Mouse (Mus musculus) CH12.LX (cell line): ENCODE results near the gene Sept4.

ENCODE experiments used
- BHLHE40 ChIP-seq: IDR thresholded peaks from 2 replicates; pipeline ENCODE4 v1.6.1; 2011; ENCODE audit warnings: mild to moderate bottlenecking, low read depth, low read length, improper control_type of control experiment
- CHD2 ChIP-seq: IDR thresholded peaks from 2 replicates; pipeline ENCODE4 v1.6.1; 2011; ENCODE audit warnings: low read length, improper control_type of control experiment
- CTCF ChIP-seq, 2 experiments: IDR thresholded peaks in 1 of 2; conservative IDR thresholded peaks in 1 of 2; 2 replicates each; pipeline ENCODE4 v1.5.1; 2011 to 2012; ENCODE audit warnings: low read depth in 2 of 2, low read length in 2 of 2, improper control_type of control experiment in 1 of 2, inconsistent platforms in 1 of 2, mild to moderate bottlenecking in 1 of 2, moderate library complexity in 1 of 2
- GABPA ChIP-seq: IDR thresholded peaks from 2 replicates; pipeline ENCODE4 v1.6.1; 2012; ENCODE audit warnings: low read depth, low read length, improper control_type of control experiment, inconsistent platforms; ENCODE audit not compliant: insufficient replicate concordance
- NELFE ChIP-seq: IDR thresholded peaks from 2 replicates; pipeline ENCODE4 v1.6.1; 2011; ENCODE audit warnings: low read depth, low read length, improper control_type of control experiment
- NRF1 ChIP-seq: IDR thresholded peaks from 2 replicates; pipeline ENCODE4 v1.6.1; 2014; ENCODE audit warnings: low read depth, mild to moderate bottlenecking, inconsistent platforms, low read length, improper control_type of control experiment, moderate library complexity
- RAD21 ChIP-seq: IDR thresholded peaks from 2 replicates; pipeline ENCODE4 v1.6.1; 2011; ENCODE audit warnings: low read depth, mild to moderate bottlenecking, low read length, improper control_type of control experiment, moderate library complexity
- ZMIZ1 ChIP-seq: IDR thresholded peaks from 2 replicates; pipeline ENCODE4 v1.6.1; 2012; ENCODE audit warnings: low read depth, mild to moderate bottlenecking, inconsistent platforms, low read length, improper control_type of control experiment

GRCm38 (mm10) chr11:87611547-87611946 is 42.8 kb downstream of the Sept4 start:
- TF ChIP-seq NRF1 (no peak), CTCF (conservative IDR thresholded peaks at IDR 0.05 in 1 of 2, IDR thresholded peaks at IDR 0.05 in 1 of 2; ENCODE audit: low read depth in 2 of 2, low read length in 2 of 2) (no peak), ZMIZ1 (no peak), CHD2 (no peak), GABPA (no peak), RAD21 (no peak), BHLHE40 (no peak), NELFE (no peak)
